Mouse (Mus musculus) erythroblast, embryonic 14.5 days (primary cell): ENCODE data around the gene Atg13. TPM values are rescaled to one million over a fixed set of nuclear protein-coding genes. Genes with fewer than 3 reads are reported as not detected.
A peak's percentile ranks its signal among the peaks of the same experiment; 100 is the strongest.

Experiments
- H3K27me3 ChIP-seq: 2 replicates; pipeline ENCODE4 v1.6.1; 2012; ENCODE audit warnings: inconsistent platforms; ENCODE audit not compliant: control insufficient read depth
- H3K36me3 ChIP-seq: 2 replicates; pipeline ENCODE4 v1.6.1; 2012; ENCODE audit warnings: mild to moderate bottlenecking, inconsistent platforms; ENCODE audit not compliant: control insufficient read depth
- H3K4me1 ChIP-seq: 2 replicates; pipeline ENCODE4 v1.6.1; 2012; ENCODE audit warnings: inconsistent platforms; ENCODE audit not compliant: control insufficient read depth
- H3K4me3 ChIP-seq: replicated peaks from 2 replicates; pipeline ENCODE3; 2012; ENCODE audit warnings: moderate library complexity, mild to moderate bottlenecking, inconsistent platforms
- H3K9me3 ChIP-seq: 2 replicates; pipeline ENCODE4 v1.6.1; 2012; ENCODE audit warnings: low read length, inconsistent platforms, mixed read lengths; ENCODE audit not compliant: control insufficient read depth
- GATA1 ChIP-seq: IDR thresholded peaks from 2 replicates; pipeline ENCODE4 v1.6.1; 2012; ENCODE audit warnings: low read length, inconsistent platforms, mixed read lengths
- TAL1 ChIP-seq: IDR thresholded peaks from 3 replicates; pipeline ENCODE4 v1.6.1; 2012; ENCODE audit warnings: low read length, inconsistent platforms, mixed read lengths
- polyA plus RNA-seq: library from polyadenylated mRNA; stranded (reverse); fragments of >175 nt; gene quantifications from 2 replicates; pipeline ENCODE4 v1.2.3, GENCODE M21; 2012

Atg13 gene
- polyA plus RNA-seq, 1 experiment, result 3.5 TPM

DNA sequence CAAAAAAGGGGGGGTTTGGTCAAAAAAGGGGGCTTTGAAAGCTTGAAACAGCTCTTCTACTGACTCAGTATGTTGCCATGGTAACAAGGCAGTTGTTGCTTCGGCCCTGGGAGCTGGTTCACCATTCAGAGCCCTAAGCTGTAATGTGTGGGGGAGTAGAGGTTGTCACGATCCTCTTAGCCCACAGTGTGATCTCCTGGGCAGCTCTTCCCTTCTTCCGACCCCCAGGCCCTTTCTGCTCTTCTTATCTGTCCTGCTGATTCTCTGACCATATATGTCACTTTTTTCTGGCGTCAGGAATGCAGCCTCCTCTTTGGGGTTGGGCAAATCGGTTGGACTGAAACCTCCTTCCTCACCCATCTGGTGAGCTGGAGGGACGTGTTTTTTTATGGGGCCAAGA, 57.5 kb downstream of the Atg13 start:
- no peaks in the 10 kb centered on the region for H3K27me3 ChIP-seq
- TF ChIP-seq GATA1, result no peak
- no peak for TF ChIP-seq TAL1
- H3K4me1 ChIP-seq, result peaks cover 36% of the 10 kb centered on the region
- no peak overlapping the region for H3K4me3 ChIP-seq
- H3K9me3 ChIP-seq, result no peaks in the 10 kb centered on the region
- H3K36me3 ChIP-seq, result peaks cover 64% of the 10 kb centered on the region

DNA sequence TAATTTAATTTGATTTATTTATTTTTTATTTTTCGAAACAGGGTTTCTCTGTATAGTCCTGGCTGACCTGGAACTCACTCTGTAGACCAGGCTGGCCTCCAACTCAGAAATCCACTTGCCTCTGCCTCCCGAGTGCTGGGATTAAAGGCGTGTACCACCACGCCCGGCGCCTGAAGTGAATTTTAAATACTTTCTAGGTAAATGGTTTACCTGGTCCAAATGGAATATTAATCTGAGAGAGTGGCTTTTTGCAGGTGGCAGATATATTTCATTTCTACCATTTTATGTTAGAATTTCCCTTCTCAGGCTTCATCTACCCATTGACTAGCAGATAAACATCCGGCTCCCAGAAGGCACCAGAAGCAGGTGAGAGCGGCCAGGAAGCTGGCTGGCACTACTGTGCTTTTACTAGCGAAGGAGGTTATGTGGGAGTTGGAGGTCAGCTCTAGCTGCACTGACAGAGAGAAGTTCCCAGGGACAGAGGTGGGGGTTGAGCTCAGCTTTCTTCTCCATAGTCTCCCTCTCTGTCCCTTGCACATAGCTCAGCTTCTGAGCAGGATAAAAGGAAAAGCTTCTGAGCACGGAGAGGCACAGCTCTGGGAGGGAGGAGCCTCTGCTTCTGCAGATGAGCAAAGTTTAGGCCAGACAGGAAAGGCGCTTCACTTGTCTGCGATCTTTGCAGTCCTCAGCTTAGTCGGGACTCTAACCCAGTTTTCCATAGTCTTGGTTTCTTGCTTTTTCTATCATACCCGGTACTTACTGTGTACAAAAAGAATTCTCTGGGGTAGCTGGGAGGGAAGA, 58.7 kb downstream of the Atg13 start:
- no peak overlapping the region for H3K4me3 ChIP-seq
- TF ChIP-seq TAL1 (no peak), GATA1 (no peak)
- 0 out of 2 replicates have a peak, but pooled peaks cover 2% of the 10 kb centered on the region for H3K9me3 ChIP-seq
- H3K36me3 ChIP-seq, result peaks cover 64% of the 10 kb centered on the region
- H3K4me1 ChIP-seq, result peaks cover 40% of the 10 kb centered on the region
- no peaks in the 10 kb centered on the region for H3K27me3 ChIP-seq

DNA sequence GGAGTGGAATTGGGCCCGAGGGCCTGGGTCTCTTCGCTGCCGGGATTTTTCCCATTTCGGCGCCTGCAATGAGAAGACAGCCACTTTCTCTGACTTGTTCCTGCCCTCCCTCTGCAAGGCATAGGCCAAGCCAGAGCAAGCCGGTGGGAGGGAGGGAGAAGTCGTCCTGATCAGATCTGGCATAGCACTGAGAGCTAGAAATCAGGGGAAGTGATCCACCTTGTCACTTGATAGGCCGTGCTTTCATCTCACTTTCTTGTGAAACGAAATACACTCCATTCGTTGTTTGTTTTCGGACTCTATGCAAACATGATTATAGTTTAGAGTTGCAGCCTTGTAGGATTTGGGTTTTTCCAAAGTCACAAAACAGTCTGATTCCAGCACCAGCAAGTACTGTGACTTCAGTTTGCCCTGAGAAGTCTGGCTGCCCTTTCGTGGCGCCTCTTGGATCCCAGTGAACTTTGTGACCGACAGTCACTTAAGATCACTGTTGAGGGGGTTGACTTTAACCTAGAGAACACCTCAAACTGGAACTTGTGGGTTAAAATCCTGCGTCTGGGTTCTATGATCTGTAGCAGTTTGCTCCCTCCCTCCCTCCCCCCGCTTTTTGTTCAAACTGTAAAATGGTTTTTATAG, 59.9 kb downstream of the Atg13 start:
- peak overlapping the region; percentile 73 for H3K4me3 ChIP-seq
- H3K27me3 ChIP-seq, result no peaks in the 10 kb centered on the region
- 0 out of 2 replicates have a peak, but pooled peaks cover 2% of the 10 kb centered on the region for H3K9me3 ChIP-seq
- peaks cover 40% of the 10 kb centered on the region for H3K4me1 ChIP-seq
- H3K36me3 ChIP-seq, result peaks cover 64% of the 10 kb centered on the region
- TF ChIP-seq GATA1 (no peak), TAL1 (no peak)

DNA sequence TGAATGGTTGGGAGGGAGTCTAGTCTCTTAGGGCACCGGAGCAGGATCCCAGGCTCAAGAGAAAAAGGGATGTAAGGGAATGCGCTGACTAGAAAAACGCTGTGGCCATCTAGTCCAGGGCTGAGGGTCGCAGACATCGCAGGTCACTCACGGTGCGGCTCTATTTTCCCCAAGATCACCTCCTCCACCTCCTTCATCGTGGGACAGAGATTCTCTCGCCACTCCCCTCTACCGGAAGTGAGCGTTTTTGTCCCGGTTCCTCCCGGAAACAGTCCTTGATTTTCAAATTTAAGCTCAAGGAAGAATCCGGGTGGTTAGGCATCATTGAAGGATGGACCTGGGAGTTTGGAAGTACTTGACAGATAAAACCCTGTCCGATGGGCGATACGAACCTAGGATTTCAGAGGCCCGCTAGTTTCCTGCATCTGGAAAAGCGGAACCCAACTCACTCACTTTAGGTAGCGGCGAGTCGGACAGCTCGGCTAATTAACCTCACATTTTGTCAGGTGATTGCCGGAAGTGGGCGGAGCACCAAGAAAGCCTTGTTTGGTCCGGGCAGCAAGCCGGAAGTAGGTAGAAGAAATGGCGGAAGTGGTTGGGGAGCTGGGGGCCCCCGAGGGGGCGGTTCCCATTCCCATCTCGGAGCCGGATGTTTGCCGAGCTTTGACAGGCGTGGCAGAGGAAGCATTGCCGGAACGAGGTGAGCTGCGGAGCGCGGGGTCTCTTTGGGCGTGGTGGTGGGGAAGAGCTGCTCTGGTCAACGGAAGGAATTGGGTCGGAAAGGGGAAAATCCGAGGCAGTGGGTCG, 60.6 kb downstream of the Atg13 start, which contains the start of the genes Zfp408 and Arhgap1:
Gene Zfp408 (minus strand): TSS at position 239 of the 807 bp plus-strand sequence.
Gene Arhgap1 (plus strand): TSS at position 308 of the 807 bp plus-strand sequence.
- TF ChIP-seq GATA1 (no peak), TAL1 (no peak)
- Histone ChIP-seq H3K4me1 (peaks cover 46% of the 10 kb centered on the region), H3K9me3 (0 out of 2 replicates have a peak, but pooled peaks cover 2% of the 10 kb centered on the region), H3K36me3 (peaks cover 64% of the 10 kb centered on the region), H3K27me3 (no peaks in the 10 kb centered on the region), H3K4me3 (peak within 1 kb of the TSS; percentile 73)

DNA sequence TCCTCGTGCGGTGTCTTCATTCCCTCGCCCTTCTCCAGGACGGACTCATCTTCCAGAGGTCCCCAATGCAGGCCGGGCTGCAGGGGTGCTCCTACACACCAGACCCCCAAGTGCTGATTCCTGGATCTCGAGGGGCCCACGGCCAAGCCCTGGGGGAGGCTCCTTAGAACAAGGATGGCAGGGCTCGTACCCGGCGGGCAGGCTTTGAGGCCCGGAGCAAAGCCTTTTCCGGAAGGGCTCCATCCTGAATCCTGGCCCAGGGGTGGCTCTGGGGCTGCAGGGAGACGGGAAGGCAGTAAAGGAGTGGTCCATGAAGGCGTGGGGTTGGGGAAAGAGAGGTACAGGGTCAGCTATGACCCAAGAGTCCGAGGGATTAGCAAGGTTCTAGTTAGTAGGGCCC, 61.2 kb downstream of the Atg13 start:
- H3K4me1 ChIP-seq, result peaks cover 52% of the 10 kb centered on the region
- peaks cover 64% of the 10 kb centered on the region for H3K36me3 ChIP-seq
- H3K4me3 ChIP-seq, result peak overlapping the region; percentile 73

DNA sequence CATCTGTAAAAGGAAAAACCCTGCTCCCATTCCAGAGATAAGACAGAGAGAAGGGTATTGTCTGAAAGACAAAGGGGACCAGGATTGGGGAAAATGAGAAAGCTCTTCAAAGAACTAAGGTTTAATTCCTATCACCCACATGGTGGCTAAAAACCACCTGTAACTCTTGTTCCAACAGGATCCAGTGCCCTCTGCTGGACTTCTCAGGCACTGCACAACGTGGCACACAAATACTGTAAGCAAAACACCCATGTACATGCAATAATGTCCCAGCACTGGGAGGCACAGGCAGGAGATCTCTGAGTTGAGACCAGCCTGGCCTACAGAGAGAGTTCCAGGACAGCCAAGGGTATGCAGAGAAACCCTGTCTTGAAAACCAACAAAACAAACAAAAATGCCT, 63.6 kb downstream of the Atg13 start:
- peaks cover 70% of the 10 kb centered on the region for H3K4me1 ChIP-seq
- H3K4me3 ChIP-seq, result no peak overlapping the region
- 0 out of 2 replicates have a peak, but pooled peaks cover 2% of the 10 kb centered on the region for H3K9me3 ChIP-seq
- H3K27me3 ChIP-seq, result no peaks in the 10 kb centered on the region
- TF ChIP-seq TAL1 (no peak), GATA1 (no peak)
- peaks cover 61% of the 10 kb centered on the region for H3K36me3 ChIP-seq

More for the DNA sequence above, 61.2 kb downstream of the Atg13 start:
- Histone ChIP-seq H3K27me3 (no peaks in the 10 kb centered on the region), H3K9me3 (0 out of 2 replicates have a peak, but pooled peaks cover 2% of the 10 kb centered on the region)
- TF ChIP-seq GATA1, result no peak

DNA sequence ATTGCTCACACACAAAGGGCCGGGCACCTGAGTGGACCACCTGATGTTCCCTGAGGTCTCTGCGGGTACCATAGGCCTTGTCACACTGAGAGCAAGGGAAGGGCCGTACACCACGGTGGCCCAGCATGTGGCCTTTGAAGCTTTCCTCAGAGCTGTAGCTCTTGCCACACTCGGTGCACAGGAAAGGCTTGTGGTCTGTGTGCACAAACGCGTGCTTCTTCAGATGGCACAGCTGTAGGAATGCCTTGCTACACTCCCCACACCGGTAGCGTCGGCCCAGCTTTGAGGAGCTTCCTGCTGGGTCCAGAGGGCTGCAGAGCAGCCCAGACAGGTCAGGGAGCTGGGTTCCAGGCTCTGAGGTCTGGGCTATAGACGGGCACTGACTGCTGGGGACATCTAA, 64.6 kb downstream of the Atg13 start:
- Histone ChIP-seq H3K36me3 (peaks cover 59% of the 10 kb centered on the region), H3K27me3 (no peaks in the 10 kb centered on the region), H3K4me3 (no peak overlapping the region), H3K9me3 (0 out of 2 replicates have a peak, but pooled peaks cover 2% of the 10 kb centered on the region), H3K4me1 (peaks cover 69% of the 10 kb centered on the region)
- TF ChIP-seq TAL1 (no peak), GATA1 (no peak)

DNA sequence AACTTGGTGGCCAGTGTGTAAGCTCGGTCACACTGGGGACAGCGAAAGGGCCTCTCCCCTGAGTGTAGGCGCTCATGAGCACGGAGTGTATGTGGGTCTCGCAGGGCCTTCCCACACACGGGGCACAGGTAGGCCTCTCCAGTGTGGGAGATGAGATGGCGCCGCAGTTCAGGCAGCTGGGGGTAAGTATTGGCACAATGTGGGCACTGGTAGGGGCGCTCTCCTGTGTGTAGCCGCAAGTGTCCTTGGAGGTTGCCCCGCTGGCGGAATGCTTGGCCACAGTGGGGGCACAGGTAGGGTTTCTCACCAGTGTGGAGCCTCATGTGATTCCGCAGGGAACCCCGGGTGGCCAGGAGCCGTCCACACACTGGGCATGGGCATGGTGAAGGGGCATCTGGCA, 65.0 kb downstream of the Atg13 start:
- Histone ChIP-seq H3K36me3 (peaks cover 59% of the 10 kb centered on the region), H3K4me1 (peaks cover 67% of the 10 kb centered on the region)
- TF ChIP-seq TAL1 (no peak), GATA1 (no peak)

More for the DNA sequence above, 65.0 kb downstream of the Atg13 start:
- Histone ChIP-seq H3K27me3 (no peaks in the 10 kb centered on the region), H3K4me3 (no peak overlapping the region), H3K9me3 (0 out of 2 replicates have a peak, but pooled peaks cover 2% of the 10 kb centered on the region)
